Mouse (Mus musculus) midbrain, embryonic 14.5 days (tissue): ENCODE measurements at regions not wholly inside any gene's neighbourhood (a gene's known extent, or its start where the extent isn't known, plus 50 kb on each side); places are given as distances from the start of the nearest gene placed in this dataset.
A peak's percentile ranks its signal among the peaks of the same experiment; 100 is the strongest.
"Not testable (repeated sequence)": the region's sequence is repeated elsewhere in the genome, so short reads cannot be mapped to it uniquely, and the experiment has no call there.

Source experiments
- ATAC-seq: fragments of 200-750 bp; cut with Nextera tagmentation; 2 replicates; pipeline ENCODE4 v1.8.0; 2017; ENCODE audit warnings: moderate number of reproducible peaks, moderate library complexity; ENCODE audit not compliant: low FRiP score, low TSS enrichment
- DNase-seq: peaks from one replicate; pipeline ENCODE4 v3.0.0-alpha.2; 2015
- H3K27ac ChIP-seq: fragments of 300-500 bp; sonication (generic); replicated peaks from 2 replicates; pipeline ENCODE4 v1.5.1; 2014; ENCODE audit warnings: mild to moderate bottlenecking, low read depth, low read length, moderate library complexity
- H3K27me3 ChIP-seq: fragments of 300-500 bp; sonication (generic); 2 replicates; pipeline ENCODE4 v1.6.1; 2014; ENCODE audit warnings: low read length, control low read depth, mixed read lengths; ENCODE audit not compliant: control insufficient read depth, insufficient read depth
- H3K36me3 ChIP-seq: fragments of 300-500 bp; sonication (generic); 2 replicates; pipeline ENCODE4 v1.6.1; 2014; ENCODE audit warnings: low read length, control low read depth; ENCODE audit not compliant: control insufficient read depth, insufficient read depth
- H3K4me1 ChIP-seq: fragments of 300-500 bp; sonication (generic); 2 replicates; pipeline ENCODE4 v1.6.1; 2014; ENCODE audit warnings: mild to moderate bottlenecking, antibody characterized with exemption, low read length, control low read depth; ENCODE audit not compliant: control insufficient read depth, insufficient read depth
- H3K4me2 ChIP-seq: fragments of 300-500 bp; sonication (generic); 2 replicates; pipeline ENCODE4 v1.6.1; 2014; ENCODE audit warnings: mild to moderate bottlenecking, low read length, moderate library complexity
- H3K4me3 ChIP-seq: fragments of 300-500 bp; sonication (generic); replicated peaks from 2 replicates; pipeline ENCODE4 v1.5.1; 2014; ENCODE audit warnings: low read depth, low read length
- H3K9ac ChIP-seq: fragments of 300-500 bp; sonication (generic); replicated peaks from 2 replicates; pipeline ENCODE4 v1.6.1; 2014; ENCODE audit warnings: mild to moderate bottlenecking, low read length, moderate library complexity
- H3K9me3 ChIP-seq: fragments of 300-500 bp; sonication (generic); 2 replicates; pipeline ENCODE4 v1.6.1; 2016; ENCODE audit warnings: low read length, control low read depth, mixed read lengths; ENCODE audit not compliant: control insufficient read depth
- WGBS: fragments of 180-500 bp; shearing (Covaris S2); extraction: QIAGEN DNeasy Blood & Tissue Kit; methylation state at CpG from one replicate; pipeline ENCODE4 v1.1.7; 2014; 5-methylcytosine and 5-hydroxymethylcytosine counted together

- no peaks in the 10 kb centered on the region for H3K36me3 ChIP-seq
- no peak overlapping the region for H3K27ac ChIP-seq
- H3K27me3 ChIP-seq: no peaks in the 10 kb centered on the region
- DNase-seq (peak; percentile 20), ATAC-seq (no peak)
- no peaks in the 10 kb centered on the region for H3K4me1 ChIP-seq
- no peak overlapping the region for H3K9ac ChIP-seq
- H3K4me2 ChIP-seq: no peak overlapping the region
- no peak overlapping the region for H3K4me3 ChIP-seq
- WGBS: 65% methylated on average over 1 of the region's 1 CpGs
- no peaks in the 10 kb centered on the region for H3K9me3 ChIP-seq
Measured at GRCm38 (mm10) chrX:114314586-114314985, 159.5 kb upstream of the Klhl4 start.

GRCm38 (mm10) chrX:114324285-114324684, 149.8 kb upstream of the Klhl4 start:
- H3K9ac ChIP-seq: no peak overlapping the region
- H3K4me2 ChIP-seq: no peak overlapping the region
- no peak overlapping the region for H3K4me3 ChIP-seq
- H3K27ac ChIP-seq: no peak overlapping the region
- 46% methylated on average over 1 of the region's 1 CpGs for WGBS
- H3K27me3 ChIP-seq: no peaks in the 10 kb centered on the region
- peak; percentile 37 for DNase-seq
- no peaks in the 10 kb centered on the region for H3K9me3 ChIP-seq
- no peaks in the 10 kb centered on the region for H3K36me3 ChIP-seq
- H3K4me1 ChIP-seq: no peaks in the 10 kb centered on the region
- no peak for ATAC-seq

GRCm38 (mm10) chrX:114336151-114336550, 138.0 kb upstream of the Klhl4 start:
- H3K9ac ChIP-seq, H3K27me3 ChIP-seq, H3K36me3 ChIP-seq, DNase-seq, H3K4me3 ChIP-seq, H3K4me2 ChIP-seq, H3K27ac ChIP-seq, ATAC-seq, H3K4me1 ChIP-seq, H3K9me3 ChIP-seq: not testable (repeated sequence)
- 57% methylated on average over 1 of the region's 1 CpGs for WGBS

GRCm38 (mm10) chrX:114359240-114359639, 114.9 kb upstream of the Klhl4 start:
- no peak overlapping the region for H3K4me3 ChIP-seq
- H3K4me1 ChIP-seq: no peaks in the 10 kb centered on the region
- H3K27me3 ChIP-seq: no peaks in the 10 kb centered on the region
- no peak overlapping the region for H3K27ac ChIP-seq
- no peak overlapping the region for H3K9ac ChIP-seq
- ATAC-seq (no peak), DNase-seq (no peak)
- 75% methylated on average over 1 of the region's 1 CpGs for WGBS
- H3K4me2 ChIP-seq: no peak overlapping the region
- no peaks in the 10 kb centered on the region for H3K9me3 ChIP-seq
- H3K36me3 ChIP-seq: no peaks in the 10 kb centered on the region
